8 mouse cellular contexts compared by ENCODE assay signal in the genomic region with DNA sequence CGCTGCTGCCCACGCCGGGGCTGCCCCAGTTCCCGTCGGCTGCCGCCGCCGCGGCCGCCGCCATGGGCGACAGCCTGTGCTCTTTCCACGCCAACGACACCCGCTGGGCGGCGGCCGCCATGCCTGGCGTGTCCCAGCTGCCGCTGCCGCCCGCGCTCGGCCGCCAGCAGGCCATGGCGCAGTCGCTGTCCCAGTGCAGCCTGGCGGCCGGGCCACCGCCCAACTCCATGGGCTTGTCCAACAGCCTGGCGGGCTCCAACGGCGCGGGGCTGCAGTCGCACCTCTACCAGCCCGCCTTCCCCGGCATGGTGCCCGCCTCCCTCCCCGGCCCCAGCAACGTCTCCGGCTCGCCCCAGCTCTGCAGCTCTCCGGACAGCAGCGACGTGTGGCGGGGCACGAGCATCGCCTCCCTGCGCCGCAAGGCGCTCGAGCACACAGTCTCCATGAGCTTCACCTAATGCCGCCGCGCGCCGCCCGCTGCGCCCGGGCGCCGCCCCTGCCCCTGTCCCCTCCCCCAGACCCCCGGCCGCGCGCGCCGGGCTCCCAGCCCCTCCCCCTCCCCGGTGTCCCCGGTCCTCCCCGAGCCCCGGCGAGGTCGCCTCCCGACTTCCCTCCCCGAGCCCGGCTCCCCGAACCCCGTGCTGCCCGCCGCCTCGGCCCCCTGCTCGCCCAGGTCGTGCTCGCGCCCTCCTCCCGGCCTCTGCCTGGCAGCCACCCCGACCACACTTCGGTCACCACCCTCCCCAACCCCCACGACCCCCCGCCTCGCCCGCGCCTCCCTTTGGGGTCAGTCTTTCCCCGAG. TPM values are rescaled to one million over a fixed set of nuclear protein-coding genes. Genes with fewer than 3 reads are reported as not detected.
DNase-seq lines count a peak whose midpoint lies in the region; ATAC-seq lines count a peak whose summit lies in the region.

No protein-coding gene starts in this region.

- H3K9me3 ChIP-seq in kidney, embryonic 15.5 days (replicated peaks), result no peaks in the 10 kb centered on the region
- H3K9me3 ChIP-seq in embryonic facial prominence, embryonic 15.5 days (replicated peaks), result no peaks in the 10 kb centered on the region
- no peaks in the 10 kb centered on the region for H3K9me3 ChIP-seq in hindbrain, embryonic 14.5 days (ENCODE audit: control insufficient read depth, low read length)

- no peak overlapping the region for H3K27ac ChIP-seq in kidney, embryonic 15.5 days
- no peak overlapping the region for H3K27ac ChIP-seq in embryonic facial prominence, embryonic 15.5 days (replicated peaks)
- H3K27ac ChIP-seq in hindbrain, embryonic 14.5 days, result peak overlapping the region; percentile 69

- peaks cover 88% of the 10 kb centered on the region for H3K27me3 ChIP-seq in kidney, embryonic 15.5 days
- peaks cover 86% of the 10 kb centered on the region for H3K27me3 ChIP-seq in embryonic facial prominence, embryonic 15.5 days
- H3K27me3 ChIP-seq in hindbrain, embryonic 14.5 days (ENCODE audit: control insufficient read depth, insufficient read depth, low read length), result peaks cover 87% of the 10 kb centered on the region

- no peak overlapping the region for H3K9ac ChIP-seq in kidney, embryonic 15.5 days
- H3K9ac ChIP-seq in embryonic facial prominence, embryonic 15.5 days, result no peak overlapping the region
- peak overlapping the region; percentile 40 for H3K9ac ChIP-seq in hindbrain, embryonic 14.5 days

- peak overlapping the region; percentile 47 for H3K4me3 ChIP-seq in kidney, embryonic 15.5 days (replicated peaks)
- peak overlapping the region; percentile 45 for H3K4me3 ChIP-seq in embryonic facial prominence, embryonic 15.5 days (replicated peaks)
- peak overlapping the region; percentile 31 for H3K4me3 ChIP-seq in hindbrain, embryonic 14.5 days (replicated peaks; ENCODE audit: low read length)

- H3K4me1 ChIP-seq in kidney, embryonic 15.5 days, result peaks cover 27% of the 10 kb centered on the region
- peaks cover 31% of the 10 kb centered on the region for H3K4me1 ChIP-seq in embryonic facial prominence, embryonic 15.5 days
- 0 out of 2 replicates have a peak, but pooled peaks cover 5% of the 10 kb centered on the region for H3K4me1 ChIP-seq in hindbrain, embryonic 14.5 days (replicated peaks; ENCODE audit: control insufficient read depth, insufficient read depth, low read length)

- no peaks in the 10 kb centered on the region for H3K36me3 ChIP-seq in kidney, embryonic 15.5 days
- no peaks in the 10 kb centered on the region for H3K36me3 ChIP-seq in embryonic facial prominence, embryonic 15.5 days
- no peaks in the 10 kb centered on the region for H3K36me3 ChIP-seq in hindbrain, embryonic 14.5 days (replicated peaks; ENCODE audit: control insufficient read depth, insufficient read depth)

- peak; percentile 70 for ATAC-seq in kidney, embryonic 15.5 days (replicated peaks; ENCODE audit: low FRiP score)
- peak; percentile 65; the same call in 1 of the 2 replicates for ATAC-seq in embryonic facial prominence, embryonic 15.5 days (ENCODE audit: insufficient number of reproducible peaks, low FRiP score, low TSS enrichment, low read depth)
- ATAC-seq in hindbrain, embryonic 14.5 days (ENCODE audit: low FRiP score), result peak; percentile 47; the same call in 1 of the 2 replicates

- no peak for DNase-seq in kidney, adult 18-20 months
- peak; percentile 58 for DNase-seq in adrenal gland, postnatal 25 days
- DNase-seq in hindbrain, embryonic 14.5 days (ENCODE audit: low spot score), result peak; percentile 25
- DNase-seq in lung, postnatal 10 days, result peak; percentile 25
- peak; percentile 35 for DNase-seq in testis, postnatal 14 days (ENCODE audit: low spot score)
- DNase-seq in layer of hippocampus, adult 9-10 months (ENCODE audit: low spot score), result no peak

- under 1% methylated on average over 78 of the region's 95 CpGs for WGBS in kidney, embryonic 15.5 days
- under 1% methylated on average over 80 of the region's 95 CpGs for WGBS in embryonic facial prominence, embryonic 15.5 days
- WGBS in hindbrain, embryonic 14.5 days, result under 1% methylated on average over 79 of the region's 95 CpGs

- H3K4me2 ChIP-seq in kidney, embryonic 15.5 days, result peak overlapping the region; percentile 77
- peak overlapping the region; percentile 87 for H3K4me2 ChIP-seq in embryonic facial prominence, embryonic 15.5 days (replicated peaks)
- H3K4me2 ChIP-seq in hindbrain, embryonic 14.5 days (replicated peaks), result peak overlapping the region; percentile 56

RNA-seq across cellular contexts. Expression of a gene that starts 8.0 kb away (rescaled TPM):
- not detected in 2 replicates for polyA plus RNA-seq in kidney, embryonic 15.5 days (2015; fragmentation: Nextera tagmentation; extraction: Ambion mirVana)
- not detected in 2 replicates for total RNA-seq in adrenal gland, postnatal 25 days (2021)
- not detected in 2 replicates for polyA plus RNA-seq in embryonic facial prominence, embryonic 15.5 days (2015; fragmentation: Nextera tagmentation; extraction: Ambion mirVana)
- polyA plus RNA-seq in hindbrain, embryonic 14.5 days (2014; fragmentation: Nextera tagmentation; extraction: Ambion mirVana), result 9.2 and 10.6 TPM in 2 replicates

Comparison
In these comparisons a context has a peak if more than half of its experiments do, and no peak if none do; other contexts are left out.
1. DNase-seq: peak in adrenal gland, postnatal 25 days (single experiment), hindbrain, embryonic 14.5 days (single experiment), lung, postnatal 10 days (single experiment) and testis, postnatal 14 days (single experiment); none in kidney, adult 18-20 months (single experiment) and layer of hippocampus, adult 9-10 months (single experiment).
2. RNA of a gene that starts 8.0 kb away (polyA plus RNA-seq): 9.2 to 10.6 TPM in hindbrain, embryonic 14.5 days; not detected in kidney, embryonic 15.5 days and not detected in embryonic facial prominence, embryonic 15.5 days; every median in the first group is over 10 times any median in the second.
3. Peak in every context shown above with its lines, with median percentiles within 50 percentile points of each other: ATAC-seq, H3K4me2 ChIP-seq and H3K4me3 ChIP-seq.